11 mouse cellular contexts compared by ENCODE assay signal in genomic region chr15:103522458-103523099, GRCm38 (mm10). TPM values are rescaled to one million over a fixed set of nuclear protein-coding genes. Genes with fewer than 3 reads are reported as not detected.
DNase-seq lines count a peak whose midpoint lies in the region.
"Had no signal": no experiment of that assay in that cellular context is flagged by ENCODE, and none has a peak within 500 bp of the region (broad histone marks: within the 10 kb centered on the region; RNA-seq: fewer than 3 reads in every experiment).

No protein-coding gene starts in this region.

- 24% methylated on average over 3 of the region's 3 CpGs for WGBS in large intestine, adult 2 months

- intact Hi-C loops in heart, postnatal 25 days (cut with DNase I) = no loop called here

- peak; percentile 26 for DNase-seq in adrenal gland, postnatal 10 days
- DNase-seq in adrenal gland, postnatal 36 days = no peak
- peak; percentile 30 to 48 for DNase-seq in lung, adult 18-20 months
- DNase-seq in lung, postnatal 14 days = no peak
- peak; percentile 52 for DNase-seq in large intestine, adult 2 months (ENCODE audit: low read depth, low spot score)
- DNase-seq in retina, postnatal 1 day = peak; percentile 80
- DNase-seq in spleen, postnatal 36 days (ENCODE audit: low spot score in 2 of 2) = no peak
- DNase-seq in heart, postnatal 25 days (ENCODE audit: low spot score) = no peak
- DNase-seq: cerebellum, adult 18-20 months; liver, embryonic 13.5 days had no signal

RNA-seq across cellular contexts. Expression of gene Ppp1r1a, which starts 15.2 kb away (rescaled TPM):
- 10 to 100 TPM; 23.0 to 37.4 TPM for total RNA-seq in adrenal gland, postnatal 10 days (2021)
- total RNA-seq in adrenal gland, postnatal 36 days (2021) = 10 to 100 TPM; 16.6 to 19.9 TPM
- polyA plus RNA-seq in large intestine, adult 2 months (2012; rRNA removed) = 3.3 and 3.6 TPM in 2 replicates
- 10 to 100 TPM; 10.5 to 12.0 TPM for total RNA-seq in heart, postnatal 25 days (2021)

RNA-seq across cellular contexts. Expression of gene Pde1b, which starts 19.7 kb away (rescaled TPM):
- 1 to 10 TPM; 5.6 to 9.4 TPM for total RNA-seq in adrenal gland, postnatal 10 days (2021)
- 1 to 10 TPM; 2.5 to 8.7 TPM for total RNA-seq in adrenal gland, postnatal 36 days (2021)
- 8.2 and 8.7 TPM in 2 replicates for polyA plus RNA-seq in large intestine, adult 2 months (2012; rRNA removed)
- total RNA-seq in heart, postnatal 25 days (2021) = 1 to 10 TPM; 1.1 to 1.4 TPM

RNA-seq across cellular contexts. Expression of gene Glycam1, which starts 42.3 kb away (rescaled TPM):
- total RNA-seq in adrenal gland, postnatal 10 days (2021) = 10 to 100 TPM; 22.6 to 27.0 TPM
- not detected for total RNA-seq in adrenal gland, postnatal 36 days (2021)
- 1.2 and 4.9 TPM in 2 replicates for polyA plus RNA-seq in large intestine, adult 2 months (2012; rRNA removed)
- total RNA-seq in heart, postnatal 25 days (2021) = not detected
- polyA plus RNA-seq: heart, embryonic 14.5 days; liver, embryonic 13.5 days had no signal

Comparison
In these comparisons a context has a peak if more than half of its experiments do, and no peak if none do; other contexts are left out.
1. DNase-seq: peak in adrenal gland, postnatal 10 days (single experiment), lung, adult 18-20 months (2 of 2), large intestine, adult 2 months (single experiment) and retina, postnatal 1 day (single experiment); none in adrenal gland, postnatal 36 days (0 of 2), lung, postnatal 14 days (single experiment), spleen, postnatal 36 days (0 of 2) and heart, postnatal 25 days (single experiment).
2. RNA of gene Glycam1, which starts 42.3 kb away (total RNA-seq): 22.6 to 27.0 TPM in adrenal gland, postnatal 10 days; not detected in adrenal gland, postnatal 36 days and not detected in heart, postnatal 25 days; every median in the first group is over 10 times any median in the second.